Comparison of ENCODE assay signal across 9 mouse cellular contexts in the genomic region with DNA sequence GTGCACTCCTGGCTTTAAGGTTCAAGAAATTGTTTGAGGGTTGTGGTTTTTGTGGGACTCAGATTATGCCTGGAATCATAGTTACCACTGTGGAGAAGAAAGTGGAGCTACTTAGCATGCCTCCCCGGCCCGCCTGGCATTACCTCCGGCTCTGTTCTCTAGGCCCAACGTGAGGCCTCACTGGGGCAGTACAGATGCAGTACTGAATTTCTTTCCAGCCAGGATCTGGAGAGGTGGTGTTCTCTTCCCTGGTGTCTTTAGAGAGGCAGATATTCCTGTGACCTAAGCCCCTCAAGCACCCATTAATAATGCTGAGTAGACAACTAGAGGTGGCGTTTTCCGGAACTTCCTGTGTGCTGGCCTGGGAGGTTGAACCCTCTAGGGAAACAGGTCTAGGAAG. TPM values are rescaled to one million over a fixed set of nuclear protein-coding genes. Genes with fewer than 3 reads are reported as not detected.
DNase-seq lines count a peak whose midpoint lies in the region; ATAC-seq and TF ChIP-seq lines count a peak whose summit lies in the region.
"Had no signal": no experiment of that assay in that cellular context is flagged by ENCODE, and none has a peak within 500 bp of the region (broad histone marks: within the 10 kb centered on the region; RNA-seq: fewer than 3 reads in every experiment).

No protein-coding gene starts in this region.

- no peak for TF ChIP-seq RAD21 in MEL (IDR thresholded peaks at IDR 0.05; ENCODE audit: low read depth, low read length)

- peaks cover 23% of the 10 kb centered on the region for H3K79me2 ChIP-seq in MEL (ENCODE audit: control insufficient read depth, insufficient read depth, low read length, poor library complexity)

- ATAC-seq in hindbrain, embryonic 11.5 days (ENCODE audit: low FRiP score) = no peak
- ATAC-seq in frontal cortex, adult (ENCODE audit: low TSS enrichment) = no peak

- peaks cover 4 to 25% of the 10 kb centered on the region in 2 experiments for H3K4me1 ChIP-seq in MEL (ENCODE audit: control insufficient read depth in 1 of 2, insufficient read depth in 2 of 2, low read length in 2 of 2)
- H3K4me1 ChIP-seq in hindbrain, embryonic 11.5 days (replicated peaks; ENCODE audit: control insufficient read depth, insufficient read depth, low read length) = 0 out of 2 replicates have a peak, but pooled peaks cover 3% of the 10 kb centered on the region
- H3K4me1 ChIP-seq in midbrain, embryonic 10.5 days = peaks cover 33% of the 10 kb centered on the region

- H3K4me3 ChIP-seq in MEL (ENCODE audit: control insufficient read depth in 1 of 2, insufficient read depth in 1 of 2, low read depth in 2 of 2, low read length in 2 of 2) = peak overlapping the region; percentile 86 to 87
- H3K4me3 ChIP-seq in hindbrain, embryonic 11.5 days (ENCODE audit: low read depth, low read length) = peak overlapping the region; percentile 85
- peak overlapping the region; percentile 96 for H3K4me3 ChIP-seq in midbrain, embryonic 10.5 days

- H3K9ac ChIP-seq in MEL (ENCODE audit: control insufficient read depth, low read depth, low read length, poor library complexity, severe bottlenecking) = peak overlapping the region; percentile 90
- H3K9ac ChIP-seq in hindbrain, embryonic 11.5 days (ENCODE audit: low read depth, low read length) = peak overlapping the region; percentile 92

- TF ChIP-seq EP300 in MEL (IDR thresholded peaks at IDR 0.05; ENCODE audit: low read depth in 1 of 2, low read length in 2 of 2) = no peak

- no peak for TF ChIP-seq POLR2A in MEL (IDR thresholded peaks at IDR 0.05; ENCODE audit: control insufficient read depth in 1 of 2, insufficient read depth in 1 of 2, low read depth in 1 of 2, low read length in 2 of 2, poor library complexity in 1 of 2)

- no peak overlapping the region for H3K27ac ChIP-seq in MEL (ENCODE audit: control insufficient read depth, low read depth, low read length)
- no peak overlapping the region for H3K27ac ChIP-seq in hindbrain, embryonic 11.5 days (ENCODE audit: low read depth, low read length)
- H3K27ac ChIP-seq in midbrain, embryonic 10.5 days (replicated peaks) = peak overlapping the region; percentile 96
- H3K27ac ChIP-seq: layer of hippocampus, adult 2 months had no signal

- peak; percentile 70 for DNase-seq in heart, adult 11 months
- no peak for DNase-seq in heart, postnatal 10 days
- no peak for DNase-seq in MEL (ENCODE audit: low read depth, low spot score)
- DNase-seq in hindbrain, embryonic 11.5 days (ENCODE audit: low spot score) = no peak
- DNase-seq in midbrain, embryonic 10.5 days (ENCODE audit: low spot score) = no peak
- no peak for DNase-seq in spleen, postnatal 14 days (ENCODE audit: low spot score in 2 of 2)
- DNase-seq in B cell, adult 2 months = no peak

- peaks cover 0 to 16% of the 10 kb centered on the region in 2 experiments; a peak in 2 of 4 replicates for H3K36me3 ChIP-seq in MEL (ENCODE audit: control insufficient read depth in 1 of 2, insufficient read depth in 2 of 2, low read length in 2 of 2)
- H3K36me3 ChIP-seq in hindbrain, embryonic 11.5 days (ENCODE audit: control insufficient read depth, insufficient read depth, low read length) = no peaks in the 10 kb centered on the region
- H3K36me3 ChIP-seq in midbrain, embryonic 10.5 days = peaks cover 3% of the 10 kb centered on the region; the same call in 1 of the 2 replicates

- intact Hi-C loops in heart, postnatal 10 days (cut with DNase I) = loop anchor here (5.0 kb wide), 1 partner anchor 84 kb away; no protein-coding TSS in a partner anchor

- H3K27me3 ChIP-seq in MEL (ENCODE audit: control insufficient read depth in 1 of 2, insufficient read depth in 2 of 2, low read length in 2 of 2) = no peaks in the 10 kb centered on the region
- H3K27me3 ChIP-seq in hindbrain, embryonic 11.5 days (ENCODE audit: control insufficient read depth, insufficient read depth, low read length) = no peaks in the 10 kb centered on the region
- peaks cover 5% of the 10 kb centered on the region; the same call in 1 of the 2 replicates for H3K27me3 ChIP-seq in midbrain, embryonic 10.5 days (ENCODE audit: low read depth, poor library complexity, severe bottlenecking)

- 31% methylated on average over 6 of the region's 6 CpGs for WGBS in hindbrain, embryonic 11.5 days
- 50% methylated on average over 6 of the region's 6 CpGs for WGBS in midbrain, embryonic 10.5 days

- H3K9me3 ChIP-seq in MEL (replicated peaks; ENCODE audit: insufficient read depth, low read length) = no peaks in the 10 kb centered on the region
- H3K9me3 ChIP-seq in hindbrain, embryonic 11.5 days (ENCODE audit: control insufficient read depth, low read length) = no peaks in the 10 kb centered on the region
- H3K9me3 ChIP-seq in midbrain, embryonic 10.5 days (replicated peaks) = no peaks in the 10 kb centered on the region

- H3K4me2 ChIP-seq in hindbrain, embryonic 11.5 days (replicated peaks; ENCODE audit: low read depth, low read length) = peak overlapping the region; percentile 95

- TF ChIP-seq CTCF in MEL (IDR thresholded peaks at IDR 0.05 in 2 of 3, conservative IDR thresholded peaks at IDR 0.05 in 1 of 3; ENCODE audit: control insufficient read depth in 1 of 3, insufficient read depth in 1 of 3, low read depth in 2 of 3, low read length in 3 of 3, poor library complexity in 1 of 3, severe bottlenecking in 1 of 3) = no peak

TF ChIP-seq in MEL, 35 proteins besides CTCF, POLR2A, EP300 and RAD21:
- no peak for TF ChIP-seq ZNF384 (IDR thresholded peaks at IDR 0.05; ENCODE audit: low read depth, low read length)
- TF ChIP-seq MYC (IDR thresholded peaks at IDR 0.05; ENCODE audit: low read depth, low read length) = no peak
- TF ChIP-seq HCFC1 (IDR thresholded peaks at IDR 0.05; ENCODE audit: low read depth, low read length) = no peak
- TF ChIP-seq JUND (IDR thresholded peaks at IDR 0.05; ENCODE audit: low read depth, low read length) = no peak
- no peak for TF ChIP-seq MAFK (IDR thresholded peaks at IDR 0.05; ENCODE audit: borderline replicate concordance, low read depth, low read length)
- TF ChIP-seq ZC3H11A (IDR thresholded peaks at IDR 0.05; ENCODE audit: low read depth, low read length) = no peak
- no peak for TF ChIP-seq CHD2 (IDR thresholded peaks at IDR 0.05; ENCODE audit: low read length)
- TF ChIP-seq MXI1 (IDR thresholded peaks at IDR 0.05; ENCODE audit: low read depth, low read length) = no peak
- TF ChIP-seq RCOR1 (IDR thresholded peaks at IDR 0.05; ENCODE audit: low read depth, low read length) = no peak
- TF ChIP-seq SMC3 (IDR thresholded peaks at IDR 0.05; ENCODE audit: low read depth, low read length) = no peak

RNA-seq across cellular contexts. Expression of a gene that starts 2.2 kb away (rescaled TPM):
- total RNA-seq in heart, postnatal 10 days (2021) = 10 to 100 TPM; 19.2 to 21.0 TPM
- 25.3 and 32.3 TPM in 2 replicates for total RNA-seq in MEL (2012; rRNA removed)
- 10 to 100 TPM in 1 of 2 experiments, not detected in 1; 33.6 TPM for polyA plus RNA-seq in MEL (2012; ENCODE audit: insufficient read depth in 1 of 2, insufficient read length in 2 of 2, low read depth in 1 of 2, low replicate concordance in 2 of 2, missing spikeins in 1 of 2)
- polyA plus RNA-seq in hindbrain, embryonic 11.5 days (2014; fragmentation: Nextera tagmentation; extraction: Ambion mirVana) = 49.3 and 62.4 TPM in 2 replicates
- 110 and 128 TPM in 2 replicates for polyA plus RNA-seq in midbrain, embryonic 10.5 days (2016; fragmentation: Nextera tagmentation; extraction: Ambion mirVana)
